Mouse (Mus musculus): ENCODE measurements around the gene 9030025P20Rik. TPM values are rescaled to one million over a fixed set of nuclear protein-coding genes. Genes with fewer than 3 reads are reported as not detected.
"Not testable (repeated sequence)": the region's sequence is repeated elsewhere in the genome, so short reads cannot be mapped to it uniquely, and the experiment has no call there.

9030025P20Rik gene
- total RNA-seq, 2 experiments from 2014 or later, result 8.8 to 9.1 TPM

GRCm38 (mm10) chr17:15023878-15024492, 45.7 kb downstream of the 9030025P20Rik start:
- not testable (repeated sequence) for H3K27ac ChIP-seq; DNase-seq (ENCODE audit: low spot score in 2 of 2); H3K4me3 ChIP-seq

GRCm38 (mm10) chr17:15024502-15025193, 46.4 kb downstream of the 9030025P20Rik start:
- H3K4me3 ChIP-seq; DNase-seq (ENCODE audit: low spot score in 2 of 2); H3K27ac ChIP-seq: not testable (repeated sequence)

GRCm38 (mm10) chr17:15025513-15025912, 47.2 kb downstream of the 9030025P20Rik start:
- not testable (repeated sequence) for H3K27ac ChIP-seq

GRCm38 (mm10) chr17:15031414-15031813, 53.1 kb downstream of the 9030025P20Rik start:
- H3K27ac ChIP-seq; DNase-seq (ENCODE audit: low spot score in 2 of 2); H3K4me3 ChIP-seq: not testable (repeated sequence)

More at GRCm38 (mm10) chr17:15025513-15025912, 47.2 kb downstream of the 9030025P20Rik start:
- not testable (repeated sequence) for H3K4me3 ChIP-seq; DNase-seq (ENCODE audit: low spot score in 2 of 2)

- H3K27ac ChIP-seq; DNase-seq (ENCODE audit: low spot score in 2 of 2); H3K4me3 ChIP-seq: not testable (repeated sequence)
Observed at GRCm38 (mm10) chr17:15040455-15040854, 62.2 kb downstream of the 9030025P20Rik start.

Other genes with a start within 250 kb of the 9030025P20Rik start
- gene Wdr27, start 35.3 kb upstream of the 9030025P20Rik start, total RNA-seq (2021), result 1 to 10 TPM; 3.9 to 4.2 TPM
- 10 to 100 TPM; 17.1 to 18.1 TPM for gene 1600012H06Rik, start 35.3 kb upstream of the 9030025P20Rik start, total RNA-seq (2021)
- gene Phf10, start 17.2 kb upstream of the 9030025P20Rik start, total RNA-seq (2021), result 10 to 100 TPM; 55.1 to 55.6 TPM
- 1 to 10 TPM in 1 of 2 experiments, not detected in 1; 1.6 TPM for gene Gm3417, start 322 bp downstream of the 9030025P20Rik start, total RNA-seq (2021)
- 1 to 10 TPM; 5.6 to 5.9 TPM for gene Gm3435, start 31.7 kb downstream of the 9030025P20Rik start, total RNA-seq (2021)
- 10 to 100 TPM; 53.9 to 69.1 TPM for gene Ermard, start 62.7 kb downstream of the 9030025P20Rik start, total RNA-seq (2021)
- gene Tcte3, start 63.0 kb downstream of the 9030025P20Rik start, total RNA-seq (2021), result 1 to 10 TPM in 1 of 2 experiments, not detected in 1; 1.3 TPM
- gene Gm3448, start 63.1 kb downstream of the 9030025P20Rik start, total RNA-seq (2021), result 10 to 100 TPM in 1 of 2 experiments, 1 to 10 TPM in 1; 7.8 to 11.3 TPM